Mouse (Mus musculus): ENCODE measurements around the gene Synj1. TPM values are rescaled to one million over a fixed set of nuclear protein-coding genes. Genes with fewer than 3 reads are reported as not detected.

Synj1 gene
- total and polyA plus RNA-seq, 3 experiments: 4.6 to 20.7 (median 8.1) TPM

GRCm38 (mm10) chr16:90941246-90941645 lies 69.9 kb downstream of the Synj1 start:
- Histone ChIP-seq H3K4me1 (ENCODE audit: control insufficient read depth in 1 of 2, insufficient read depth in 2 of 2) (no peaks in the 10 kb centered on the region), H3K36me3 (replicated peaks in 1 of 2; ENCODE audit: control insufficient read depth in 1 of 2, insufficient read depth in 1 of 2, low read length in 1 of 2) (peaks cover 46 to 62% of the 10 kb centered on the region in 2 experiments)

GRCm38 (mm10) chr16:90934687-90935328 lies 76.3 kb downstream of the Synj1 start, which contains the start of gene Cfap298:
TSS of gene Cfap298 (minus strand) at chr16:90935114.
- peak within 1 kb of the TSS; percentile 92 for H3K4me2 ChIP-seq (ENCODE audit: insufficient read depth, low read depth, poor library complexity, severe bottlenecking)
- no peaks in the 10 kb centered on the region for H3K9me3 ChIP-seq (replicated peaks; ENCODE audit: low read length)
- peaks cover 2 to 10% of the 10 kb centered on the region in 2 experiments; a peak in 2 of 4 replicates for H3K4me1 ChIP-seq (ENCODE audit: control insufficient read depth in 1 of 2, insufficient read depth in 2 of 2)
- peak; percentile 99 for DNase-seq (ENCODE audit: extremely low read depth)
- no peaks in the 10 kb centered on the region for H3K79me2 ChIP-seq (replicated peaks; ENCODE audit: control insufficient read depth, extremely low read depth, insufficient read depth, poor library complexity, severe bottlenecking)
- H3K9ac ChIP-seq (ENCODE audit: insufficient read depth, low read depth): peak within 1 kb of the TSS; percentile 55
- H3K4me3 ChIP-seq (replicated peaks in 1 of 3; ENCODE audit: low read depth in 2 of 3, low read length in 2 of 3, poor library complexity in 1 of 3): peak within 1 kb of the TSS; percentile 72 to 82 (median 76)
- peaks cover 13 to 45% of the 10 kb centered on the region in 2 experiments for H3K36me3 ChIP-seq (replicated peaks in 1 of 2; ENCODE audit: control insufficient read depth in 1 of 2, insufficient read depth in 1 of 2, low read length in 1 of 2)
- dilution Hi-C loops (cut with MboI; ENCODE audit: extremely low pct_ligation_motif_present, extremely low pct_unique_long_range_greater_than_20kb, low sequenced_read_pairs): no loop called here
- peak within 1 kb of the TSS; percentile 3; the same call in 1 of the 2 replicates for H3K27ac ChIP-seq (ENCODE audit: insufficient read depth, low read depth)
- in situ Hi-C loops (cut with MboI; ENCODE audit: low pct_ligation_motif_present, low pct_unique_long_range_greater_than_20kb, low sequenced_read_pairs): loop anchor here (5.0 to 10.0 kb wide), 2 partner anchors 57 to 110 kb away; partner anchors contain the start of gene Paxbp1
- H3K27me3 ChIP-seq (replicated peaks): no peaks in the 10 kb centered on the region
- TF ChIP-seq RCOR1 (conservative IDR thresholded peaks at IDR 0.05; ENCODE audit: low read depth, low read length): no peak
- TF ChIP-seq SIN3A (IDR thresholded peaks at IDR 0.05; ENCODE audit: low read length): peak; percentile 100
- peak; percentile 90 for TF ChIP-seq HCFC1 (IDR thresholded peaks at IDR 0.05; ENCODE audit: low read depth, low read length)
- peak; percentile 85; the same call in 1 of the 2 replicates for TF ChIP-seq ZMIZ1 (IDR thresholded peaks at IDR 0.05; ENCODE audit: low read depth, low read length)
- no peak for TF ChIP-seq PAX5 (IDR thresholded peaks at IDR 0.05; ENCODE audit: low read length)
- TF ChIP-seq GABPA (IDR thresholded peaks at IDR 0.05; ENCODE audit: insufficient replicate concordance, low read depth, low read length): peak; percentile 45; the same call in 1 of the 2 replicates
- peak; percentile 84 for TF ChIP-seq NELFE (IDR thresholded peaks at IDR 0.05; ENCODE audit: low read depth, low read length)
- peak; percentile 78; the same call in 1 of the 2 replicates for TF ChIP-seq POLR2A (IDR thresholded peaks at IDR 0.05; ENCODE audit: low read depth, low read length)
- peak; percentile 95 for TF ChIP-seq MYC (IDR thresholded peaks at IDR 0.05; ENCODE audit: low read depth, low read length)
- peak; percentile 40; the same call in 1 of the 2 replicates for TF ChIP-seq POLR2AphosphoS2 (IDR thresholded peaks at IDR 0.05; ENCODE audit: low read depth, low read length)
- TF ChIP-seq ZKSCAN1 (IDR thresholded peaks at IDR 0.05; ENCODE audit: borderline replicate concordance, low read depth, low read length): no peak
- TF ChIP-seq CTCF (conservative IDR thresholded peaks at IDR 0.05 in 1 of 2, IDR thresholded peaks at IDR 0.05 in 1 of 2; ENCODE audit: low read depth in 2 of 2, low read length in 2 of 2): no peak
- TF ChIP-seq MAZ (IDR thresholded peaks at IDR 0.05; ENCODE audit: low read depth, low read length): no peak
- peak; percentile 47; the same call in 1 of the 2 replicates for TF ChIP-seq CHD2 (IDR thresholded peaks at IDR 0.05; ENCODE audit: low read length)
- peak; percentile 89 for TF ChIP-seq TBP (conservative IDR thresholded peaks at IDR 0.05; ENCODE audit: low read depth, low read length)
- no peak for TF ChIP-seq E2F4 (IDR thresholded peaks at IDR 0.05; ENCODE audit: insufficient replicate concordance, low read depth, low read length)
- peak; percentile 81 for TF ChIP-seq MEF2A (IDR thresholded peaks at IDR 0.05; ENCODE audit: borderline replicate concordance, low read depth, low read length)
- TF ChIP-seq BHLHE40 (IDR thresholded peaks at IDR 0.05; ENCODE audit: low read depth, low read length): peak; percentile 83
- peak; percentile 87 for TF ChIP-seq TCF12 (IDR thresholded peaks at IDR 0.05; ENCODE audit: low read depth, low read length)
- no peak for TF ChIP-seq EP300 (IDR thresholded peaks at IDR 0.05; ENCODE audit: low read length)
- peak; percentile 74 for TF ChIP-seq IRF4 (IDR thresholded peaks at IDR 0.05; ENCODE audit: low read depth, low read length)
- no peak for TF ChIP-seq RAD21 (IDR thresholded peaks at IDR 0.05; ENCODE audit: low read depth, low read length)
- TF ChIP-seq UBTF (IDR thresholded peaks at IDR 0.05; ENCODE audit: low read depth, low read length): peak; percentile 98
- TF ChIP-seq JUN (IDR thresholded peaks at IDR 0.05; ENCODE audit: insufficient read depth, low read depth, low read length): no peak
- no peak for TF ChIP-seq ZNF384 (IDR thresholded peaks at IDR 0.05; ENCODE audit: low read depth, low read length)
- TF ChIP-seq USF2 (conservative IDR thresholded peaks at IDR 0.05; ENCODE audit: low read depth, low read length): no peak

More at GRCm38 (mm10) chr16:90941246-90941645, 69.9 kb downstream of the Synj1 start:
- H3K9ac ChIP-seq (ENCODE audit: insufficient read depth, low read depth): no peak overlapping the region
- H3K79me2 ChIP-seq (replicated peaks; ENCODE audit: control insufficient read depth, extremely low read depth, insufficient read depth, poor library complexity, severe bottlenecking): no peaks in the 10 kb centered on the region
- no peak overlapping the region for H3K4me2 ChIP-seq (ENCODE audit: insufficient read depth, low read depth, poor library complexity, severe bottlenecking)
- H3K27ac ChIP-seq (ENCODE audit: insufficient read depth, low read depth): no peak overlapping the region
- no peak overlapping the region for H3K4me3 ChIP-seq (replicated peaks in 1 of 3; ENCODE audit: low read depth in 2 of 3, low read length in 2 of 3, poor library complexity in 1 of 3)
- dilution Hi-C loops (cut with MboI; ENCODE audit: extremely low pct_ligation_motif_present, extremely low pct_unique_long_range_greater_than_20kb, low sequenced_read_pairs) (no loop called here), in situ Hi-C loops (cut with MboI; ENCODE audit: low pct_ligation_motif_present, low pct_unique_long_range_greater_than_20kb, low sequenced_read_pairs) (no loop called here)
- no peaks in the 10 kb centered on the region for H3K27me3 ChIP-seq (replicated peaks)
- no peak for DNase-seq (ENCODE audit: extremely low read depth)
- H3K9me3 ChIP-seq (replicated peaks; ENCODE audit: low read length): no peaks in the 10 kb centered on the region
- TF ChIP-seq SIN3A (IDR thresholded peaks at IDR 0.05; ENCODE audit: low read length) (no peak), JUND (conservative IDR thresholded peaks at IDR 0.05; ENCODE audit: low read depth, low read length) (no peak), PAX5 (IDR thresholded peaks at IDR 0.05; ENCODE audit: low read length) (no peak), KAT2A (IDR thresholded peaks at IDR 0.05; ENCODE audit: insufficient replicate concordance, low read length) (no peak), POLR2A (IDR thresholded peaks at IDR 0.05; ENCODE audit: low read depth, low read length) (no peak), ZNF384 (IDR thresholded peaks at IDR 0.05; ENCODE audit: low read depth, low read length) (no peak), E2F4 (IDR thresholded peaks at IDR 0.05; ENCODE audit: insufficient replicate concordance, low read depth, low read length) (no peak), CHD1 (IDR thresholded peaks at IDR 0.05; ENCODE audit: low read depth, low read length) (no peak), MXI1 (IDR thresholded peaks at IDR 0.05; ENCODE audit: low read depth, low read length) (no peak), MAFK (IDR thresholded peaks at IDR 0.05; ENCODE audit: insufficient replicate concordance, low read length) (no peak), IRF4 (IDR thresholded peaks at IDR 0.05; ENCODE audit: low read depth, low read length) (no peak), CTCF (conservative IDR thresholded peaks at IDR 0.05 in 1 of 2, IDR thresholded peaks at IDR 0.05 in 1 of 2; ENCODE audit: low read depth in 2 of 2, low read length in 2 of 2) (no peak), ZKSCAN1 (IDR thresholded peaks at IDR 0.05; ENCODE audit: borderline replicate concordance, low read depth, low read length) (no peak), USF2 (conservative IDR thresholded peaks at IDR 0.05; ENCODE audit: low read depth, low read length) (no peak), MAX (IDR thresholded peaks at IDR 0.05; ENCODE audit: low read length) (no peak), NRF1 (IDR thresholded peaks at IDR 0.05; ENCODE audit: low read depth, low read length) (no peak)
